Comparison of ENCODE assay signal across 8 mouse cellular contexts in genomic region chr1:86064271-86064991, GRCm38 (mm10). TPM values are rescaled to one million over a fixed set of nuclear protein-coding genes. Genes with fewer than 3 reads are reported as not detected.
DNase-seq lines count a peak whose midpoint lies in the region; ATAC-seq and TF ChIP-seq lines count a peak whose summit lies in the region.

Gene Psmd1 (plus strand): TSS chr1:86064387.

- intact Hi-C loops in heart, postnatal 25 days (cut with DNase I): loop anchor here (10.0 kb wide), 2 partner anchors 90 to 280 kb away; partner anchors contain the start of gene Armc9

- DNase-seq in ES-E14 (ENCODE audit: low read depth, low spot score): peak; percentile 96
- DNase-seq in cerebellum, adult 11-12 months: peak; percentile 86
- peak; percentile 66 for DNase-seq in heart, postnatal 25 days (ENCODE audit: low spot score)
- DNase-seq in layer of hippocampus, adult 18-20 months (ENCODE audit: low spot score in 2 of 2): peak; percentile 80 to 95
- peak; percentile 89 for DNase-seq in lung, adult 2 months
- peak; percentile 74 to 85 for DNase-seq in thymus, adult 18-20 months

- peak within 1 kb of the TSS; percentile 85 for H3K4me2 ChIP-seq in forebrain, embryonic 15.5 days (replicated peaks)

- peak within 1 kb of the TSS; percentile 98 for H3K9ac ChIP-seq in ES-E14 (ENCODE audit: insufficient read depth, low read depth, low read length, poor library complexity, severe bottlenecking)
- H3K9ac ChIP-seq in forebrain, embryonic 15.5 days (replicated peaks): peak within 1 kb of the TSS; percentile 93

- H3K4me3 ChIP-seq in ES-E14 (ENCODE audit: insufficient read depth in 1 of 2, low read depth in 1 of 2, low read length in 2 of 2, poor library complexity in 1 of 2, severe bottlenecking in 1 of 2): peak within 1 kb of the TSS; percentile 78 to 95
- H3K4me3 ChIP-seq in forebrain, embryonic 15.5 days: peak within 1 kb of the TSS; percentile 92
- peak within 1 kb of the TSS; percentile 97 for H3K4me3 ChIP-seq in lung, adult 2 months (replicated peaks; ENCODE audit: extremely low read depth, low read depth, low read length)

- peak; percentile 86 for TF ChIP-seq CTCF in lung, adult 2 months (IDR thresholded peaks at IDR 0.05; ENCODE audit: insufficient read depth, low read length)

- ATAC-seq in forebrain, embryonic 15.5 days (replicated peaks): peak; percentile 94
- peak; percentile 91 for ATAC-seq in neutrophil, adult 5-6 weeks (ENCODE audit: extremely low read depth, insufficient number of reproducible peaks, low FRiP score, poor library complexity, severe bottlenecking)

- H3K4me1 ChIP-seq in ES-E14 (ENCODE audit: control insufficient read depth in 2 of 2, insufficient read depth in 2 of 2, low read length in 2 of 2, poor library complexity in 1 of 2): peaks cover 3 to 13% of the 10 kb centered on the region in 2 experiments
- H3K4me1 ChIP-seq in forebrain, embryonic 15.5 days: peaks cover 18% of the 10 kb centered on the region
- no peaks in the 10 kb centered on the region for H3K4me1 ChIP-seq in lung, adult 2 months (ENCODE audit: control insufficient read depth, insufficient read depth, low read length)

- in situ Hi-C loops in ES-E14 (cut with MboI; ENCODE audit: low sequenced_read_pairs in 2 of 2, unreplicated experiment in 2 of 2): no loop called here

- TF ChIP-seq POLR2A in lung, adult 2 months (IDR thresholded peaks at IDR 0.05; ENCODE audit: borderline replicate concordance, extremely low read depth, low read depth, low read length): peak; percentile 63; the same call in 1 of the 2 replicates

- H3K27ac ChIP-seq in ES-E14 (ENCODE audit: insufficient read depth, low read depth, low read length, poor library complexity, severe bottlenecking): peak within 1 kb of the TSS; percentile 72
- peak within 1 kb of the TSS; percentile 74 for H3K27ac ChIP-seq in forebrain, embryonic 15.5 days (replicated peaks)

- H3K27me3 ChIP-seq in forebrain, embryonic 15.5 days: no peaks in the 10 kb centered on the region

- no peaks in the 10 kb centered on the region for H3K9me3 ChIP-seq in ES-E14 (ENCODE audit: control insufficient read depth, insufficient read depth, low read depth, low read length)
- H3K9me3 ChIP-seq in forebrain, embryonic 15.5 days: no peaks in the 10 kb centered on the region

- under 1% methylated on average over 47 of the region's 47 CpGs for WGBS in forebrain, embryonic 15.5 days
- WGBS in lung, adult 2 months: under 1% methylated on average over 47 of the region's 47 CpGs

- no peaks in the 10 kb centered on the region for H3K36me3 ChIP-seq in ES-E14 (ENCODE audit: control insufficient read depth, insufficient read depth, low read length, poor library complexity, severe bottlenecking)
- H3K36me3 ChIP-seq in forebrain, embryonic 15.5 days: peaks cover 4% of the 10 kb centered on the region

TF ChIP-seq in ES-E14, 5 proteins besides CTCF, POLR2A, EP300 and RAD21:
- TF ChIP-seq HCFC1 (IDR thresholded peaks at IDR 0.05; ENCODE audit: borderline replicate concordance, insufficient read depth, low read length) (peak; percentile 75), CHD2 (IDR thresholded peaks at IDR 0.05; ENCODE audit: low read depth, low read length) (no peak), MAFK (IDR thresholded peaks at IDR 0.05; ENCODE audit: insufficient read depth, low read depth, low read length) (peak; percentile 79; the same call in 1 of the 2 replicates), ZC3H11A (IDR thresholded peaks at IDR 0.05; ENCODE audit: borderline replicate concordance, low read depth, low read length) (no peak), ZNF384 (IDR thresholded peaks at IDR 0.05; ENCODE audit: low read depth, low read length) (no peak)

RNA-seq across cellular contexts. Expression of gene Psmd1, which starts in this region (rescaled TPM):
- 114 and 177 TPM in 2 replicates for total RNA-seq in ES-E14 (2012; rRNA removed)
- 175 and 182 TPM in 2 replicates for polyA plus RNA-seq in forebrain, embryonic 15.5 days (2015; fragmentation: Nextera tagmentation; extraction: Ambion mirVana)
- 100 to 1,000 TPM in 1 of 2 experiments, 10 to 100 TPM in 1; 94.4 to 100 TPM for total RNA-seq in heart, postnatal 25 days (2021)
- total RNA-seq in layer of hippocampus, adult 18-20 months (2021): 100 to 1,000 TPM; 108 to 110 TPM
- 32.9 and 52.4 TPM in 2 replicates for polyA plus RNA-seq in lung, adult 2 months (2012; rRNA removed)
- total RNA-seq in neutrophil, adult 5-6 weeks (2017): 39.8 and 44.5 TPM in 2 replicates

Comparison
In these comparisons a context has a peak if more than half of its experiments do, and no peak if none do; other contexts are left out.
1. Peak in every context shown above with its lines: DNase-seq, ATAC-seq, H3K4me3 ChIP-seq and H3K27ac ChIP-seq.